Mouse (Mus musculus): ENCODE data around the gene A230050P20Rik. TPM values are rescaled to one million over a fixed set of nuclear protein-coding genes. Genes with fewer than 3 reads are reported as not detected.
A peak's percentile ranks its signal among the peaks of the same experiment; 100 is the strongest.
"Not testable (repeated sequence)": the region's sequence is repeated elsewhere in the genome, so short reads cannot be mapped to it uniquely, and the experiment has no call there.

The A230050P20Rik gene
- total RNA-seq (2021): 1 to 10 TPM; 1.7 to 2.7 TPM
- long read RNA-seq, experiment 1: 0 reads
- long read RNA-seq, experiment 2, partial matches to known transcripts: 0 of 1 reads
- long read RNA-seq, experiment 2, other reads (novel, unspliced or antisense): 0 of 1 reads

GRCm38 (mm10) chr9:20868448-20869001, at the start of gene A230050P20Rik:
A230050P20Rik (plus strand) TSS chr9:20868642.
- peak; percentile 52 for DNase-seq

DNA sequence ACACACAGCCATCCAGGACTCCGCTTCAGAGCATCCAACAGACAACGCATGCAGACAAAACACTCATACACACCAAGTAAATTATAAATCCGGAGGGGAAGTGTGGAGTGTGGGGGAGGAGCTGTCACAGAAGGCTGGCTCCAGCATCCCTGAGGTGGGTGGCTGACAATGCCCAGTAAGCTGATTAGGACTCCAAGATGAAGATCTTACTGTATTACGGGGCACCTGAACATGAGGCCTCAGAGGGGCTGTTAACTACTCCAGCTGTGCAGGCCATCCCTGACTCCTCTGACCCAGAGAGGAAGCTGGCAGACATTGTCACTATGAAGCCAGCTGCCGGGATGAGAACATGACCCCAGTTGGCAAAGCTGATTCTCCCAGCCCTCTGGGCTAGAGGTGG, 48.4 kb upstream of the A230050P20Rik start:
- no peak for DNase-seq

GRCm38 (mm10) chr9:20822821-20823220, 45.6 kb upstream of the A230050P20Rik start:
- no peak for DNase-seq

DNA sequence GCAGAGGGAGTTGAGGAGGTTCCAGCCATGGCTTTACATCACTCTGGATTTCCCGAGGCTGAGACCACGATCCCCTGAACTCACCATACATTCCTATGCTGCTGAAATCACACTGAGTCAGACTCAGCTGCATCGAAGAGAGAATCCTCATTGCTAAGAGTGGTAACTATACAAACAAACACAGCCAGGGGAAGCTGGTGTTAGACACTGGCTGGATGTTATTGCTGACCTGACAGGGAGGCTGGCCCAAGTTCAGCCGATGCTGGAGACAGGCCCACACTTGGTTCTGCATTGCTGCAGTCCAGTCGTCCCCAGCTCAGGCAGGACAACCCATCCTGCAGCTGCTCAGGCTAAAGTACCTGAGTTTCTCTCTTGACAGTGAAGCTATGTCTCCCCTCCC, 42.7 kb upstream of the A230050P20Rik start:
- DNase-seq: peak; percentile 42

- DNase-seq: no peak
Measured at GRCm38 (mm10) chr9:20828127-20828526, 40.3 kb upstream of the A230050P20Rik start.

DNA sequence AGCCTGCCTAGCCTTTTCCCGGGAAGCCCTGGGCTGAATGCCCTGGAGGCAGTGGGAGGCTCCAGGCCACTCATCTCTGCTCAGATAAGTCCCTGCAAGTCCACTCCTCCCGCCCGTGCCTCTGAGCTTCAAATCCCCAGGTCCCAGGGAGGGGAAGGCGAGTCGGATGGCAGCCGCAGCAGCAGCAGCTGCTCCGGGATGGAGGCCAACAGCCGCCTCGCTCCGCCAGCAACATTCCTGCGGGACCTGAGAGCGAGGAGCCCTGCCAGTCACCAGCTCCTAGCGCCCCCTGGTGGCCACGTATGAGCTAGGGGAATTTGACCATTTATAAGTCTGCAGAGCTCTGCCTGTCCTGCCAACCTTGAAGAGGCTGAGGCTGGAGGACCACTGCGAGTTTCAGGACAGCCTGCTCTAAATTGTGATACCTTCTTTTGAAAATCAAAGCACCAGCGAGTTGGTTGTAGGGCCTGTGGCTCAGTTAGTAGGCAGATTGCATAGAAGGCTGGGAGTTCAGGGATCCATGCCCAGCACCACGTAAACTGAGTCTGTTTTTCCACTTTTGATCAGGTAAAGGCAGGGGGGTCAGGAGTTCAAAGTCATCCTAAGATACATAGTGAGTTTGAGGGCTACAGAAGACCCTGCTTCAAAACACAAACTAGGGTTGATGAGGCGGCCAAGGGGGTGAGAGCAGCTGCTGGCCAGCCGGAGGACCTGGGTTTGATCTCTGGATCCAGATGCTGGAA, 37.4 kb upstream of the A230050P20Rik start:
- DNase-seq: peak; percentile 96

GRCm38 (mm10) chr9:20834881-20835280, 33.6 kb upstream of the A230050P20Rik start:
- DNase-seq: no peak

- not testable (repeated sequence) for DNase-seq
Measured at GRCm38 (mm10) chr9:20835431-20835954, 32.9 kb upstream of the A230050P20Rik start.

DNA sequence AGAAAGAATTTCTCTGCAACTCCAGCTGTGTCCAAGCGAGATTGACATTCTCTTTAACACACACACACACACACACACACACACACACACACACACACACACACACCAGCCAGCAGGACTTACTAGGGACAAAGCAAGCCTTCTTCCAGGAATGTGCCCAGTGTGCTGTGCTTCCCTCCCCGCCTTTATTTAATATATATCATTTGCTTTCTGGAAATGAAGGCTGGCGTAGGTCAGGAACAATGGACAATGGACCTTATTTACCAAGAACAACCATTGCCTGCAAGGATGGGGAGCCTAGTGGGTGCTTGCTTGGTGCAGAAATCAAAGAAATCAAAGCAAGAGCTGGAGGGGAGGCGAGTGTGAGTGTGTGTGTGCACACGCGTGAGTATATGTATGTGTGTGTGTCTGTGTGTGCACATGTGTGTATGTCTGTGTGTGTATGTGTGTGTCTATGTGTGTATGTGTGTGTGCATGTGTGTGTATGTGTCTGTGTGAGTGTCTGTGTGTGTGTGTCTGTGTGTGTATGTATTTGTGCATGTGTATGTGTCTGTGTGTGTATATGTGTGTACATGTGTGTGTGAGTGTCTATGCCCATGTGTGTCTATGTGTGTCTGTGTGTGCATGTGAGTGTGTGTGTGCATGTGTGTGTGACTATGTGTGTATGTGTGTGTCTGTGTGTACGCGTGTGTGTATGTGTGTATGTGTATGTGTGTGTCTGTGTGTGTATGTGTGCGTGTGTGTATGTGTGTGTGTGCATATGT, 31.1 kb upstream of the A230050P20Rik start:
- no peak for DNase-seq

- DNase-seq: no peak
Measured at GRCm38 (mm10) chr9:20838931-20839330, 29.5 kb upstream of the A230050P20Rik start.

GRCm38 (mm10) chr9:20842211-20842610, 26.2 kb upstream of the A230050P20Rik start:
- no peak for DNase-seq

DNA sequence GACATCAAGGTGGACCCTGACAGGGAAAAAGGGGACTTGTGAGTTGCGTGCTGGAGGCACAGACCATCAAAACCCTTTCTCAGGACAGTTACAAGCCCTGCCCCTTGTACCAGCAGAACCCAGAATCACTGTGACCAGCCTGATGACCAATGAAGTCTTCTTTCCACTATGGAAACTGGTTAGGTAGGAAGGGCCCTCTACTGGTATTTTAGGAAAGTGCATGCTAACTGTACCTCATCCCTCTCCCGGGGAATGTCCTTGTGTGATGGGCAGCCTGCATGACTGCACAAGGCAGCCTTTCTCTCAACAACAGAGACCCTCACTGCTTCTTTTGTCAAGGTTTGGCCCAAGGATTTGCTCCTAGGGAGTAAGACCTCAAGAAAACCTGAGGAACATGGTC, 25.8 kb upstream of the A230050P20Rik start:
- DNase-seq: no peak

DNA sequence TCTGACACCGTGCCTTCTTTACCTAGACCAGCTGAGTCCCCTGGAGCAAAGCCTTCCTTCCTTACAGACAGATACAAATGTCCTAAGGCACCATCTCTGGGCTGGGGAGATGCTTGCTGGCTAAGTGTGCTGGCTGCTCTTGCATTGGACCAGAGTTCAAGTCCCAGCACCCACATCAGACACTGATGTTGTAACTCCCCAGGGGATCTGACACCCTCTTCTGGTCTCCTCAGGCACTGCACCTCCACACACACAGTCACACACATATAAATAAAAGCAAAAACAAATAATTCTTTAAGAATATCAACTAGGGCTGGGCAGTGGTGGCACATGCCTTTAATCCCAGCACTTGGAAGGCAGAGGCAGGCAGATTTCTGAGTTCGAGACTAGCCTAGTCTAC, 18.3 kb upstream of the A230050P20Rik start:
- no peak for DNase-seq

DNA sequence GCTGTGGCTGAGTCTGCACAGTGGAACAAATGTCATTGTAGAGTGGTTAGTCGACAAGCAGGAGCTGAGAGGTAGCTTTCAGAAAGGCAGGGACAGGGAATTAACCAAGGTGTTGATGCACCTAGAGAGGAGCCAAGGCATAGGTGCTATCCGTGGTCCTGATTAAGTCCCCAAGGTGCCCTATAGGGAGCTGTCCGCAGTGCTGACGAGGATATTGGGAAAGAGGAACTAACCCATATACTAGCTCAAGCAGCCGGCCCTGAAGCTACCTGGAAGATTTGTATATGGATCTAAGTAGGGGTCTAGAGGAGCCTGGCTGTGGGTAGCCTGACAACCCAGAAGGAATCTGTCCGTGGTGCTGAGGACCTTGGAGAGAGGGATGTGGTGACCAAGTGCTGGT, 11.3 kb upstream of the A230050P20Rik start:
- DNase-seq: no peak

- DNase-seq: no peak
Measured at GRCm38 (mm10) chr9:20859926-20860325, 8.5 kb upstream of the A230050P20Rik start.

GRCm38 (mm10) chr9:20861821-20862220, 6.6 kb upstream of the A230050P20Rik start:
- DNase-seq: no peak

DNA sequence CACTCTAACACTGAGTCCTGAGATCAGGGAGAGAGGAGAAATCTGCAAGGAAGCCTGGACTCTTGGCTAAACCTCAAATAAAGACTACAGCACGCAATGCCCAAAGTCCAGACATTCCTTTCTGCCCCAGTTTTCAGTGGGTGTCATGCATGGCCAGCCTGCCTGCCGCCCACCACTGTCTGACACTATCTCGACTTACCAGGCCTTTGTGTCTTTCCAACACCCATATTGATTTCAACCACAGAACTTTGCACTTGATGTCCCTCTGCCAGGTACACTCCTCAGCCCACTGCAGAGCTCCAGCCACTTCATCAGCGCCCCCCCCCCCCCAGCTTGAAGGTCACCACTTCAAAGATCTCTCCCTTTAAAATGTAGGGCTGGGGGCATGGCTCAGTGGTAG, 6.2 kb upstream of the A230050P20Rik start:
- no peak for DNase-seq

DNA sequence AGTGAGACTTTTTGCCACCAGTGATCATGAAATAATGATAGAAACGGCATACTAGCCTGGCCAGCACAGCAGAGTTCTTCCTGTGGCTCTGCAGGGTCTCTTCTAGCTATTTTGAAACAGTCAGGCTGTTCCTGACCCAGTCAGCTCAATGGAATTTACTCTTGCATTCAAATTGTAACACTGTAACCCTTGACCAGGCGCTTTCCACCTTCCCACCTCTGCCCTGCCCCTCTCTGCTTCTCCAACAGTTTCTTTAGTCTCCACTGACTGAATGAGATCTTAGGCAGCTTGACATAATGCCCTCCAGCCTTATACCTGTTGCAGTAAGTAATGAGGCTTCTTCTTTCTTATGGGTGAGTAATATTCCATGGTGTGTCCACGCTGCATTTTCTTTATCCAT, 1.6 kb upstream of the A230050P20Rik start:
- no peak for DNase-seq

- no peak for DNase-seq
Measured at GRCm38 (mm10) chr9:20869246-20869645, 804 bp downstream of the A230050P20Rik start.

GRCm38 (mm10) chr9:20870211-20871173, 2.0 kb downstream of the A230050P20Rik start:
- no peak for DNase-seq

DNA sequence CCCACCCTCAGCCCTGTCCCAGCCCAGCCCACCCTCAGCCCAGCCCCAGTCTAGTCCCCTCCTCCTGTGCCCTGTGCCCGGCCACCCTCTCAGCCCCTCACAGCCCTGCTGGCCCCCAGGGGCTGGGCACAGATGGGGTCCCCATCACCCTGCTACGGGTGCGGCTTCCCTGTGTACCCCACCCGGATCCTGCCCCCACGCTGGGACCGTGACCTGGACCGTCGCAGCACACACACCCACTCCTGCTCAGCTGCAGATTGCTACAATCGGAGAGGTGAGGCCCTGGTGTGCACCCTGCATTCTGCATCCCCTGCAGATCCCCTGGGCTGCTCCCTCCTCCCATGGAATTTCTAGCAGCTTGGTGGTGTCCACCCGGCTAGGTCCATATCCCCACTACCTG, 4.5 kb downstream of the A230050P20Rik start:
- no peak for DNase-seq

- DNase-seq: no peak
Measured at GRCm38 (mm10) chr9:20873521-20873920, 5.1 kb downstream of the A230050P20Rik start.

All from gastrocnemius, postnatal 25 days (tissue).